Mouse (Mus musculus): ENCODE results near the gene Cep104. TPM values are rescaled to one million over a fixed set of nuclear protein-coding genes. Genes with fewer than 3 reads are reported as not detected.

The Cep104 gene
- total and polyA plus RNA-seq, 2 experiments, result 3.0 to 3.9 TPM

GRCm38 (mm10) chr4:154012132-154012882, 37.3 kb downstream of the Cep104 start:
- Histone ChIP-seq H3K9ac (ENCODE audit: low read depth, low read length) (peak overlapping the region; percentile 95), H3K79me2 (ENCODE audit: control insufficient read depth, insufficient read depth, low read length) (peaks cover 32% of the 10 kb centered on the region), H3K4me3 (ENCODE audit: insufficient read depth, low read depth, low read length) (peak overlapping the region; percentile 82), H3K4me1 (ENCODE audit: control insufficient read depth, insufficient read depth, low read length) (peaks cover 15% of the 10 kb centered on the region), H3K27ac (replicated peaks; ENCODE audit: insufficient read depth, low read depth, low read length) (0 out of 2 replicates have a peak overlapping the region, but pooled peaks have one; percentile 3), H3K27me3 (ENCODE audit: control insufficient read depth, insufficient read depth, low read length) (no peaks in the 10 kb centered on the region), H3K36me3 (ENCODE audit: control insufficient read depth, insufficient read depth, low read length) (0 out of 2 replicates have a peak, but pooled peaks cover 3% of the 10 kb centered on the region)
- DNase-seq (ENCODE audit: extremely low read depth, low read depth, low spot score), result no peak
- 2% methylated on average over 55 of the region's 55 CpGs for WGBS
- TF ChIP-seq CTCF (IDR thresholded peaks at IDR 0.05; ENCODE audit: low read depth, low read length) (no peak), POLR2A (IDR thresholded peaks at IDR 0.05; ENCODE audit: extremely low read depth, insufficient read depth, low read length) (no peak)

- TF ChIP-seq POLR2A (IDR thresholded peaks at IDR 0.05; ENCODE audit: extremely low read depth, insufficient read depth, low read length) (no peak), CTCF (IDR thresholded peaks at IDR 0.05; ENCODE audit: low read depth, low read length) (no peak)
- Histone ChIP-seq H3K4me1 (ENCODE audit: control insufficient read depth, insufficient read depth, low read length) (peaks cover 15% of the 10 kb centered on the region), H3K4me3 (ENCODE audit: insufficient read depth, low read depth, low read length) (no peak overlapping the region), H3K9ac (ENCODE audit: low read depth, low read length) (no peak overlapping the region), H3K79me2 (ENCODE audit: control insufficient read depth, insufficient read depth, low read length) (peaks cover 32% of the 10 kb centered on the region), H3K36me3 (ENCODE audit: control insufficient read depth, insufficient read depth, low read length) (peaks cover 3% of the 10 kb centered on the region; the same call in 1 of the 2 replicates), H3K27ac (replicated peaks; ENCODE audit: insufficient read depth, low read depth, low read length) (no peak overlapping the region), H3K27me3 (ENCODE audit: control insufficient read depth, insufficient read depth, low read length) (no peaks in the 10 kb centered on the region)
- no peak for DNase-seq (ENCODE audit: extremely low read depth, low read depth, low spot score)
- 89% methylated on average over 11 of the region's 11 CpGs for WGBS
Observed at GRCm38 (mm10) chr4:154015476-154015875, 40.5 kb downstream of the Cep104 start.

- peak; percentile 38 for DNase-seq (ENCODE audit: extremely low read depth, low read depth, low spot score)
- Histone ChIP-seq H3K27ac (replicated peaks; ENCODE audit: insufficient read depth, low read depth, low read length) (no peak overlapping the region), H3K27me3 (ENCODE audit: control insufficient read depth, insufficient read depth, low read length) (no peaks in the 10 kb centered on the region), H3K36me3 (ENCODE audit: control insufficient read depth, insufficient read depth, low read length) (peaks cover 3% of the 10 kb centered on the region; the same call in 1 of the 2 replicates), H3K9ac (ENCODE audit: low read depth, low read length) (no peak overlapping the region), H3K79me2 (ENCODE audit: control insufficient read depth, insufficient read depth, low read length) (peaks cover 4% of the 10 kb centered on the region; the same call in 1 of the 2 replicates), H3K4me1 (ENCODE audit: control insufficient read depth, insufficient read depth, low read length) (no peaks in the 10 kb centered on the region), H3K4me3 (ENCODE audit: insufficient read depth, low read depth, low read length) (no peak overlapping the region)
- TF ChIP-seq POLR2A (IDR thresholded peaks at IDR 0.05; ENCODE audit: extremely low read depth, insufficient read depth, low read length) (no peak), CTCF (IDR thresholded peaks at IDR 0.05; ENCODE audit: low read depth, low read length) (peak; percentile 91)
- 66% methylated on average over 7 of the region's 7 CpGs for WGBS
Observed at GRCm38 (mm10) chr4:154019571-154019970, 44.6 kb downstream of the Cep104 start.

DNA sequence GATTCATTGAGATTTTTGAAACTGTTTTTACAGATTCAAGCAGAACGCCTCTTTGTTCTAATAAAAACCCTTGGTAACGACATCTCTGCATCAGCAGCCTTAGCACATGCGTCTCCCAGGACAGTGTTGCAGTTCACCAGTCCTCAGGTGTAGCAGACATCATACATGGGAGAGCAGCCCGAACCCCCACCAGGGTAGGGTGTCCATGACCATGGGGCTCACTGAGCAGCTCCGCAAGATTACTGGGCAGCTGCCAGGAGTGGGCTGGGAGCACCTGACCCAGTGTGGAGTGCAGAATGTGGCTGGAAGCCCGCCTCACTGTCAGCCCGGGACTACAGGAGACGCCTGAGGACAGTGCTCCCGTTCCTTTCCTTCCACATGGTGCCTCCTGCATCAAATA, 46.4 kb downstream of the Cep104 start:
- DNase-seq (ENCODE audit: extremely low read depth, low read depth, low spot score), result no peak
- peaks cover 1% of the 10 kb centered on the region; the same call in 1 of the 2 replicates for H3K36me3 ChIP-seq (ENCODE audit: control insufficient read depth, insufficient read depth, low read length)
- TF ChIP-seq CTCF (IDR thresholded peaks at IDR 0.05; ENCODE audit: low read depth, low read length) (no peak), POLR2A (IDR thresholded peaks at IDR 0.05; ENCODE audit: extremely low read depth, insufficient read depth, low read length) (no peak)
- no peak overlapping the region for H3K4me3 ChIP-seq (ENCODE audit: insufficient read depth, low read depth, low read length)
- no peaks in the 10 kb centered on the region for H3K79me2 ChIP-seq (ENCODE audit: control insufficient read depth, insufficient read depth, low read length)
- no peak overlapping the region for H3K27ac ChIP-seq (replicated peaks; ENCODE audit: insufficient read depth, low read depth, low read length)
- H3K4me1 ChIP-seq (ENCODE audit: control insufficient read depth, insufficient read depth, low read length), result peaks cover 6% of the 10 kb centered on the region
- 93% methylated on average over 9 of the region's 9 CpGs for WGBS
- H3K9ac ChIP-seq (ENCODE audit: low read depth, low read length), result no peak overlapping the region
- no peaks in the 10 kb centered on the region for H3K27me3 ChIP-seq (ENCODE audit: control insufficient read depth, insufficient read depth, low read length)

DNA sequence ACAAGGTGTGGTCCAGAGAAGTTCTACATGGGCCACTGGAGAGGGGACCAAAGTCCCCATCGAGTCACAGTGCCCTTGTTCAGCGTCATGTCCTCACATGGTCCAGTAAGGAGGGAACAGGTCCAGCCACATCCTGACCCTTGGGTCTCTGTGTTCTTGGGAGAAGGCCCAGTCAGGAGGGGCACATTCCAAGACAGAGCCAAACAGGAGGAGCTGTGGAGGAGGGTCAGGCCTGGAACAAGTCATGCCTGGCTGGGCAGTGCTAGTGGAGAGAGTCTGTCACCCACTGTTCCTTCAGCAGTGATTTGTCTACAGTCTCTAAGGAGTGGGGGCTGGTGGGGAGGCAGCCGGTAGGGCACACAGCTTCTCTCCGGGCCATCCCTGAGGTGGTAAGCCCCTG, 47.4 kb downstream of the Cep104 start:
- no peak for DNase-seq (ENCODE audit: extremely low read depth, low read depth, low spot score)
- Histone ChIP-seq H3K9ac (ENCODE audit: low read depth, low read length) (no peak overlapping the region), H3K27me3 (ENCODE audit: control insufficient read depth, insufficient read depth, low read length) (no peaks in the 10 kb centered on the region), H3K27ac (replicated peaks; ENCODE audit: insufficient read depth, low read depth, low read length) (no peak overlapping the region), H3K36me3 (ENCODE audit: control insufficient read depth, insufficient read depth, low read length) (no peaks in the 10 kb centered on the region; the same call in 1 of the 2 replicates), H3K4me1 (ENCODE audit: control insufficient read depth, insufficient read depth, low read length) (peaks cover 6% of the 10 kb centered on the region), H3K4me3 (ENCODE audit: insufficient read depth, low read depth, low read length) (no peak overlapping the region), H3K79me2 (ENCODE audit: control insufficient read depth, insufficient read depth, low read length) (no peaks in the 10 kb centered on the region)
- TF ChIP-seq POLR2A (IDR thresholded peaks at IDR 0.05; ENCODE audit: extremely low read depth, insufficient read depth, low read length) (no peak), CTCF (IDR thresholded peaks at IDR 0.05; ENCODE audit: low read depth, low read length) (no peak)
- WGBS, result 77% methylated on average over 4 of the region's 4 CpGs

DNA sequence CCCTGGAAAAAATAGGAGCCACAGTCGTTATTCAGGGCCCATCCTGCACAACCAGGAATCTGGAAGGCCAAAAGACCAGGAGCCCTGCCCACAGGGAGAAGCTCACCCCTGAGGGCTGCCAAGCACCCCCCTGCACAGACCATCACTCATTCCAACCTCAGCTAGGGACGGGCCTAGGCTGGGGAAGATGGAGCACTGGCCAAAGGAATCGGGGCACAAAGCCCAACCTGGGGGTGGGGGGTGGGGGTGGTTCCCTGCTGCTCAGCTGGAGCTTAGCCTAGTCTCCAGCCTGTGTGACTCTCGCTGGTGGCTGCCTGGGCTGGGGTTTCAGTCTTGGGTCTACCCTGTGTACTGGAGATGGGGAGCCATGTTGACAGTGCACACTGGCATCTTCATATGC, 47.9 kb downstream of the Cep104 start:
- no peak for TF ChIP-seq POLR2A (IDR thresholded peaks at IDR 0.05; ENCODE audit: extremely low read depth, insufficient read depth, low read length)
- TF ChIP-seq CTCF (IDR thresholded peaks at IDR 0.05; ENCODE audit: low read depth, low read length), result no peak
- Histone ChIP-seq H3K4me1 (ENCODE audit: control insufficient read depth, insufficient read depth, low read length) (peaks cover 6% of the 10 kb centered on the region), H3K9ac (ENCODE audit: low read depth, low read length) (no peak overlapping the region), H3K27ac (replicated peaks; ENCODE audit: insufficient read depth, low read depth, low read length) (no peak overlapping the region), H3K27me3 (ENCODE audit: control insufficient read depth, insufficient read depth, low read length) (no peaks in the 10 kb centered on the region), H3K36me3 (ENCODE audit: control insufficient read depth, insufficient read depth, low read length) (no peaks in the 10 kb centered on the region; the same call in 1 of the 2 replicates), H3K4me3 (ENCODE audit: insufficient read depth, low read depth, low read length) (no peak overlapping the region), H3K79me2 (ENCODE audit: control insufficient read depth, insufficient read depth, low read length) (no peaks in the 10 kb centered on the region)
- 63% methylated on average over 4 of the region's 4 CpGs for WGBS
- DNase-seq (ENCODE audit: extremely low read depth, low read depth, low spot score), result no peak

All from liver, adult 2 months (tissue).